Mouse (Mus musculus): ENCODE data around the gene Fetub.

DNA sequence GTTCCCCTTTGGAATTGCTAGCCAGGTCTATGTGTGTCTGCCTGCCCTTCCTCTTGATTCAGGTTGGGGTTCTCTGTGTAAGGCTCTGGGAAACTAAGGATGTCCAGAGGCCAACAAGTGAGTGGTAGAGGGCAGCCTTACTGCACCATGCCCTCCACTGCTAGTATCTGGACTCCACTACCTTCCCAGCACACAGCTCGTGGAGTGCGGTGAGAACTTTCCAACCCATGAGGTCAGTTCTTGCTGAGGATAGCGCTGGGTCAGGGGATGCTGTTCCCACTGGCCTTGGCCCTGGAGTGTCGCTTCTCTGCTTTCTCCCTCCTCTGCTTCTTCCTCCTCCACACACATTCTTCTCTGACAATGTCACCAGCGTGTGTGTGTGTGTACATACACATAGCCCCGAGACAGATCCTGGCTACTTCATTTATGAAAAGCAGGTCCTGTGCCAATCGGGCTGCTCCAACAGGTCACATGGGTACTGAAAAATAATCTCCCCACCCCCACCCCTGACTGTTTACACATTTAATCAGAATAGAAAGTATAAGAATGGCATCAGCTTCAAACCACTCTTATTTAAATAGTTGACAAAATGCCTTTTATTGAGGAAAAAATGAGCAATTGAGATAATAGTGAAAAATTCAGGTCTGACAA lies 38.1 kb upstream of the Fetub start:
- TF ChIP-seq CTCF (IDR thresholded peaks at IDR 0.05; ENCODE audit: extremely low read depth, insufficient read depth, low read length) = no peak
- TF ChIP-seq POLR2A (IDR thresholded peaks at IDR 0.05; ENCODE audit: extremely low read depth, insufficient read depth, low read length) = no peak
